Mouse (Mus musculus) lung, postnatal 0 days (tissue): Measurements from ENCODE around the gene Pbxip1. TPM values are rescaled to one million over a fixed set of nuclear protein-coding genes. Genes with fewer than 3 reads are reported as not detected.

Experiments
- ATAC-seq: fragments of 200-750 bp; cut with Nextera tagmentation; 2 replicates; pipeline ENCODE4 v1.8.0; 2017; ENCODE audit warnings: moderate library complexity
- DNase-seq: peaks from one replicate; pipeline ENCODE4 v3.0.0-alpha.2; 2016; ENCODE audit warnings: low spot score
- H3K27ac ChIP-seq: fragments of 300-500 bp; sonication (generic); 2 replicates; pipeline ENCODE4 v1.5.1; 2014; ENCODE audit warnings: antibody characterized with exemption, mild to moderate bottlenecking, low read length, mixed read lengths
- H3K27me3 ChIP-seq: fragments of 300-500 bp; sonication (generic); replicated peaks from 2 replicates; pipeline ENCODE4 v1.6.1; 2014; ENCODE audit warnings: low read length, mixed read lengths; ENCODE audit not compliant: insufficient read depth
- H3K36me3 ChIP-seq: fragments of 300-500 bp; sonication (generic); 2 replicates; pipeline ENCODE4 v1.6.1; 2014; ENCODE audit warnings: low read length, mixed read lengths; ENCODE audit not compliant: insufficient read depth
- H3K4me1 ChIP-seq: fragments of 300-500 bp; sonication (generic); 2 replicates; pipeline ENCODE4 v1.6.1; 2014; ENCODE audit warnings: antibody characterized with exemption, low read depth, low read length, mixed read lengths; ENCODE audit not compliant: insufficient read depth
- H3K4me2 ChIP-seq: fragments of 300-500 bp; sonication (generic); replicated peaks from 2 replicates; pipeline ENCODE4 v1.6.1; 2014; ENCODE audit warnings: low read depth, mild to moderate bottlenecking, low read length, moderate library complexity, mixed read lengths
- H3K4me3 ChIP-seq: fragments of 300-500 bp; sonication (generic); 2 replicates; pipeline ENCODE4 v1.5.1; 2014; ENCODE audit warnings: low read depth, low read length
- H3K9ac ChIP-seq: fragments of 300-500 bp; sonication (generic); replicated peaks from 2 replicates; pipeline ENCODE4 v1.6.1; 2014; ENCODE audit warnings: low read depth, mild to moderate bottlenecking
- H3K9me3 ChIP-seq: fragments of 300-500 bp; sonication (generic); 2 replicates; pipeline ENCODE4 v1.6.1; 2016; ENCODE audit warnings: low read length, mixed read lengths
- CTCF ChIP-seq: IDR thresholded peaks from 2 replicates; pipeline ENCODE4 v1.5.1; 2016; ENCODE audit warnings: antibody characterized with exemption, mild to moderate bottlenecking
- EP300 ChIP-seq: IDR thresholded peaks from 2 replicates; pipeline ENCODE4 v1.6.1; 2016; ENCODE audit warnings: antibody characterized with exemption, mild to moderate bottlenecking, control low read depth
- WGBS: fragments of 180-500 bp; shearing (Covaris S2); extraction: QIAGEN DNeasy Blood & Tissue Kit; methylation state at CpG from one replicate; pipeline ENCODE4 v1.1.7; 2014; 5-methylcytosine and 5-hydroxymethylcytosine counted together
- polyA plus RNA-seq: library from polyadenylated mRNA; unstranded; fragments of >200 nt; fragmentation: Nextera tagmentation; extraction: Ambion mirVana; gene quantifications from 2 replicates; pipeline ENCODE4 v1.2.1, GENCODE M21; 2015

Pbxip1 gene
- polyA plus RNA-seq, 1 experiment from 2014 or later, result 63.0 TPM

DNA sequence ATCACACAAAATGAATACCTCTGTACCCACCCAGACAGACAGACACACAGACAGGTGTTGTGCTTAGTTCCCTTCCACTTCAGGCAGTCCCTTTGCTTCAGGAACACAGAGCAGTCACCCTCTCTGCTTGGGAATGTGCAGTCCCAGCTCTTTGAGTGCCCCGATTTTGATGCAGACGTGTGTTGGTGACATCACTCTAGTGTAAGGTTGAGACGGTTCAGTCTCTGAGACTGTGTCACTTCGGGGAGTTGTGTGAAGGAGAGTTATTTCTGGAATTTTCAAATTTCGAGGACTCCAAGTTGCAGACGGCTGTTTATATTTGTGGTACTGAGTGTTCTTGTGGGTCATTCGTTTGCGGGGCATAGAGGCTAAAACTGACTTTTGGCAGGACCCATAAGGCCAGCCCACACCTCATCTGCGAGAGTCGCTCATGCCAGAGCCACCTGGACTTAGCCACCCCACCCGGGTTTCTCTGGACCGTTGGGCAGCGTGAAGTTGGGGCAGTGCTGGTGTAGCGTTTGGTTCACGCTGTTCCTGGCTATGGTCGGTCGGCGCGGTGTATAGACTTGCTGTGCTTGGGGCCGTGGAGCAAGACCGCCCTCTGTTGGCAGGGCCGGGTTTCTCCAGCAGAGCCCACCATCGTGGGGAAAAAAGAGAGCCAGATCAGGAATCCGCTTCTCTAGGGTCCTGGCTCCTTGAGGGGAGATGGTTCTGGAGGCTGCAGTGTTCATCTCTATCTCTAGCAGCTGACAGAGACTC lies 48.4 kb downstream of the Pbxip1 start:
- peak; percentile 85 for DNase-seq
- no peaks in the 10 kb centered on the region for H3K27me3 ChIP-seq
- no peak overlapping the region for H3K4me3 ChIP-seq
- TF ChIP-seq CTCF (peak; percentile 99), EP300 (no peak; the same call in 1 of the 2 replicates)
- peak; percentile 93 for ATAC-seq
- H3K9ac ChIP-seq, result no peak overlapping the region
- H3K4me1 ChIP-seq, result no peaks in the 10 kb centered on the region
- H3K9me3 ChIP-seq, result no peaks in the 10 kb centered on the region
- H3K36me3 ChIP-seq, result no peaks in the 10 kb centered on the region
- H3K4me2 ChIP-seq, result peak overlapping the region; percentile 31
- 0 out of 2 replicates have a peak overlapping the region, but pooled peaks have one; percentile 11 for H3K27ac ChIP-seq
- WGBS, result 11% methylated on average over 20 of the region's 24 CpGs

- TF ChIP-seq EP300, result no peak
These were observed 49.6 kb downstream of the Pbxip1 start for GRCm38 (mm10) chr3:89486111-89486510.

DNA sequence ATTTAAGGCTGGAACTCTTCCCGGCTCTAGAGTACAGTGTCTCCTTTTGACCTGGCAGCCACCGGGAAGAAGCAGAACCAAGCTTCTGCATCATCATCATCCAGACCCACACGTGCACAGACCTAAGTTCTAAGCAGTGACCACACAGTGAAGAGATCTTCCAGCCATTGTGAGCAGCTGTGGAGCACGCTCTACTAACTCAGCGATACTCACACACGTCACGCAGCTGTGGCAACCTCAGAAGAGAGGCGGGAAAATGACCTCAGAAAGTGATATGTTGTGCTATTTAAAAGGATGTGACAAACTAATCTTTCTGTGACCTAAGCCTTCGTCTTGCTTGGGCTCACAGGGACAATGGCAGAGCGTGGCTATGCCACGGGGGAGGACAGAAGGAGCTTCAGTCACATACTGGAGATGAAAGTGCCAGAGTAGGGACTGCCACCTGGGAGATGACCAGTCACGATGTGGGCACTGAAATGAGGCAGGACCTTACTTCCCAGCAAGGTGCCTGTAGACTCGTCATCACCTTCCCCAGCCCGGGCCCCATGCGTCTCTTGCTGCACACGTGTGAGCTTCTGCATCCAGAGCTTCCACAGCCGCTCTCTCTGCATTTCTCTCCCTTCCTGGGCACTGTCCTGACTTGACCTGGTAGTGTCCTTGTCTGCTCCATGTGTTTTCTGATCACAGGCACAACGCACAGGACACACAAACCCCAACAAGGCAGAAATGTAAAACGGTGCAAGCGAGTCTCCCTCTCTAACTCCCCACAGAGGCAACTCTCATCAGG lies 50.6 kb downstream of the Pbxip1 start:
- no peak for ATAC-seq
- no peak overlapping the region for H3K9ac ChIP-seq

More at GRCm38 (mm10) chr3:89486111-89486510, 49.6 kb downstream of the Pbxip1 start:
- Histone ChIP-seq H3K27me3 (no peaks in the 10 kb centered on the region), H3K9ac (no peak overlapping the region), H3K4me2 (no peak overlapping the region), H3K4me3 (no peak overlapping the region), H3K27ac (no peak overlapping the region), H3K4me1 (no peaks in the 10 kb centered on the region), H3K36me3 (no peaks in the 10 kb centered on the region), H3K9me3 (no peaks in the 10 kb centered on the region)
- no peak for DNase-seq
- no peak for ATAC-seq
- WGBS, result 72% methylated on average over 8 of the region's 8 CpGs

GRCm38 (mm10) chr3:89490790-89491189 lies 54.3 kb downstream of the Pbxip1 start:
- 94% methylated on average over 3 of the region's 3 CpGs for WGBS
- H3K36me3 ChIP-seq, result no peaks in the 10 kb centered on the region
- H3K4me3 ChIP-seq, result no peak overlapping the region
- peaks cover 3% of the 10 kb centered on the region; the same call in 1 of the 2 replicates for H3K4me1 ChIP-seq
- DNase-seq (no peak), ATAC-seq (no peak)
- no peak overlapping the region for H3K4me2 ChIP-seq
- no peak overlapping the region for H3K27ac ChIP-seq
- H3K9ac ChIP-seq, result no peak overlapping the region
- H3K9me3 ChIP-seq, result no peaks in the 10 kb centered on the region
- H3K27me3 ChIP-seq, result no peaks in the 10 kb centered on the region
- peak; percentile 37 for TF ChIP-seq CTCF
- no peak for TF ChIP-seq EP300

More for the DNA sequence above, 50.6 kb downstream of the Pbxip1 start:
- no peaks in the 10 kb centered on the region for H3K36me3 ChIP-seq
- H3K9me3 ChIP-seq, result no peaks in the 10 kb centered on the region
- 51% methylated on average over 20 of the region's 20 CpGs for WGBS
- no peaks in the 10 kb centered on the region for H3K4me1 ChIP-seq
- no peak overlapping the region for H3K4me2 ChIP-seq
- H3K4me3 ChIP-seq, result no peak overlapping the region
- no peaks in the 10 kb centered on the region for H3K27me3 ChIP-seq
- H3K27ac ChIP-seq, result no peak overlapping the region
- DNase-seq, result no peak
- TF ChIP-seq CTCF, result no peak

- 85% methylated on average over 5 of the region's 5 CpGs for WGBS
- Histone ChIP-seq H3K9ac (no peak overlapping the region), H3K4me1 (peaks cover 3% of the 10 kb centered on the region; the same call in 1 of the 2 replicates), H3K27ac (no peak overlapping the region), H3K36me3 (no peaks in the 10 kb centered on the region), H3K4me2 (no peak overlapping the region), H3K9me3 (no peaks in the 10 kb centered on the region), H3K4me3 (no peak overlapping the region), H3K27me3 (no peaks in the 10 kb centered on the region)
- DNase-seq (no peak), ATAC-seq (no peak)
- TF ChIP-seq CTCF (no peak), EP300 (no peak)
These were observed 55.1 kb downstream of the Pbxip1 start for GRCm38 (mm10) chr3:89491559-89491958.

GRCm38 (mm10) chr3:89492701-89493151 lies 56.2 kb downstream of the Pbxip1 start:
- no peak overlapping the region for H3K9ac ChIP-seq
- no peak for TF ChIP-seq CTCF
- peak; percentile 84 for TF ChIP-seq EP300
- ATAC-seq, result peak; percentile 79
- H3K27me3 ChIP-seq, result no peaks in the 10 kb centered on the region
- no peaks in the 10 kb centered on the region for H3K9me3 ChIP-seq
- no peak overlapping the region for H3K4me2 ChIP-seq
- H3K36me3 ChIP-seq, result no peaks in the 10 kb centered on the region
- DNase-seq, result peak; percentile 56
- peaks cover 3% of the 10 kb centered on the region; the same call in 1 of the 2 replicates for H3K4me1 ChIP-seq
- H3K27ac ChIP-seq, result no peak overlapping the region
- WGBS, result 37% methylated on average over 8 of the region's 8 CpGs
- H3K4me3 ChIP-seq, result no peak overlapping the region
